Comparison of ENCODE assay signal across 29 mouse cellular contexts in the genomic region with DNA sequence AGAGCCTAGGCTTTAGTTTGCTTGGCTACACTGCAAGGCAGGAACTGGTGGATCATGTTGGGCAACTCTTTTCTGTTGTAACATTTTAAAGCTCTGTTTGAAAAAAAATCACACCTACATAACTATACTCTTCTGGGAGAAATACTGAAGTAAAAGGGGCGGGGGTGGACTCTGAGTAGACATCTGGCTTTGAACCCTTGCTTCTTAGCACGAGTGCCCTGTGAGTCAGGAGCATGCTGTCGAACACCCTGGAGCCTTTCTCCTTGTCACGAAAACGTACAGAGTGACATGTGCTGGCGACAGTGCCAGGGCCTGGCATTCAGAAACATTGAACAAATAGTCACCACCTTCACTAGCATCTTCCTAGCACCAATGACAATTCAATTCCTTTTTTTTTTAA. TPM values are rescaled to one million over a fixed set of nuclear protein-coding genes. Genes with fewer than 3 reads are reported as not detected.
DNase-seq lines count a peak whose midpoint lies in the region; TF ChIP-seq lines count a peak whose summit lies in the region.
"Had no signal": no experiment of that assay in that cellular context is flagged by ENCODE, and none has a peak within 500 bp of the region (broad histone marks: within the 10 kb centered on the region; RNA-seq: fewer than 3 reads in every experiment).

No protein-coding gene starts in this region.

- TF ChIP-seq CTCF in left cerebral cortex, adult 2 months (IDR thresholded peaks at IDR 0.05) = no peak

- peak overlapping the region; percentile 84 for H3K27ac ChIP-seq in left cerebral cortex, adult 2 months
- H3K27ac ChIP-seq: embryonic facial prominence, embryonic 12.5 days; forebrain, embryonic 10.5 days; hindbrain, embryonic 13.5 days; kidney, postnatal 0 days; liver, embryonic 15.5 days; lung, embryonic 15.5 days; neural tube, embryonic 12.5 days; stomach, embryonic 15.5 days had no signal

- peak in 1 of 2 experiments; percentile 43 for DNase-seq in left cerebral cortex, adult 2 months (ENCODE audit: extremely low spot score in 1 of 2, low spot score in 2 of 2)
- no peak for DNase-seq in left cerebral cortex, postnatal 4 days
- peak; percentile 66 to 70 for DNase-seq in right cerebral cortex, adult 2 months (ENCODE audit: low spot score in 2 of 2)
- DNase-seq in right cerebral cortex, postnatal 4 days = no peak
- peak; percentile 67 for DNase-seq in gonadal fat pad, adult 2 months (ENCODE audit: low read depth)
- peak; percentile 77 for DNase-seq in telencephalon, adult 2 months (ENCODE audit: low read depth, low spot score)
- no peak for DNase-seq in cerebellum, postnatal 36 days
- DNase-seq: adrenal gland, adult 2 months; adrenal gland, postnatal 36 days; cerebellum, adult 9-10 months; embryo, embryonic 11 days; heart, adult 2 months; heart, postnatal 4 days; kidney, adult 8-10 months; kidney, postnatal 4 days; layer of hippocampus, adult 9-11 months; liver; lung, postnatal 36 days; thymus, postnatal 4 days had no signal

- intact Hi-C loops in left cerebral cortex, adult 2 months (cut with DNase I) = loop anchor here (5.0 kb wide), 1 partner anchor 50 kb away; no protein-coding TSS in a partner anchor
- intact Hi-C loops in left cerebral cortex, postnatal 4 days (cut with DNase I) = loop anchor here (10.0 kb wide), 1 partner anchor 113 kb away; no protein-coding TSS in a partner anchor

- H3K4me3 ChIP-seq in left cerebral cortex, adult 2 months = no peak overlapping the region
- H3K4me3 ChIP-seq: embryonic facial prominence, embryonic 12.5 days; forebrain, embryonic 10.5 days; heart, adult 2 months; heart, embryonic 12.5 days; hindbrain, embryonic 13.5 days; liver, embryonic 15.5 days; lung, embryonic 15.5 days; myocyte; neural tube, embryonic 12.5 days; stomach, embryonic 15.5 days had no signal

RNA-seq across cellular contexts. Expression of a gene that starts 43.2 kb away (rescaled TPM):
- total RNA-seq in left cerebral cortex, adult 2 months (2021) = 100 to 1,000 TPM; 242 to 253 TPM
- total RNA-seq in left cerebral cortex, postnatal 4 days (2021) = 10 to 100 TPM; 78.9 to 85.6 TPM
- 72.7 and 108 TPM in 2 replicates for polyA plus RNA-seq in gonadal fat pad, adult 2 months (2012; rRNA removed)

Comparison
In these comparisons a context has a peak if more than half of its experiments do, and no peak if none do; other contexts are left out.
1. DNase-seq: peak in right cerebral cortex, adult 2 months (2 of 2), gonadal fat pad, adult 2 months (single experiment) and telencephalon, adult 2 months (single experiment); none in left cerebral cortex, postnatal 4 days (single experiment), right cerebral cortex, postnatal 4 days (single experiment) and cerebellum, postnatal 36 days (0 of 2).